Comparison of ENCODE assay signal across 8 mouse cellular contexts in genomic region chr2:61402588-61403487, GRCm38 (mm10).
DNase-seq lines count a peak whose midpoint lies in the region; ATAC-seq and TF ChIP-seq lines count a peak whose summit lies in the region.

No protein-coding gene starts in this region.

- no peaks in the 10 kb centered on the region for H3K27me3 ChIP-seq in heart, embryonic 11.5 days (ENCODE audit: control insufficient read depth, insufficient read depth, low read length)
- no peaks in the 10 kb centered on the region for H3K27me3 ChIP-seq in liver, embryonic 11.5 days (replicated peaks; ENCODE audit: control insufficient read depth, insufficient read depth, low read length)
- H3K27me3 ChIP-seq in stomach, postnatal 0 days (ENCODE audit: control insufficient read depth, insufficient read depth, low read length): no peaks in the 10 kb centered on the region

- no peak for DNase-seq in frontal cortex, postnatal 10 days (ENCODE audit: low spot score in 2 of 2)
- peak; percentile 40 for DNase-seq in Muller cell, postnatal 12 days (ENCODE audit: inconsistent ontology term)
- no peak for DNase-seq in liver, embryonic 11.5 days (ENCODE audit: low spot score)
- DNase-seq in stomach, postnatal 0 days (ENCODE audit: low spot score): no peak
- no peak for DNase-seq in thymus, adult 18-20 months
- DNase-seq in frontal cortex, adult 2 months (ENCODE audit: extremely low spot score in 1 of 2, low spot score in 1 of 2): no peak

- no peak for TF ChIP-seq CTCF in stomach, postnatal 0 days (IDR thresholded peaks at IDR 0.05; ENCODE audit: low read depth)

- peak overlapping the region; percentile 64 for H3K4me2 ChIP-seq in heart, embryonic 11.5 days
- peak overlapping the region; percentile 57 for H3K4me2 ChIP-seq in liver, embryonic 11.5 days
- peak overlapping the region; percentile 58 for H3K4me2 ChIP-seq in stomach, postnatal 0 days (replicated peaks; ENCODE audit: low read depth)

- no peaks in the 10 kb centered on the region for H3K36me3 ChIP-seq in heart, embryonic 11.5 days (ENCODE audit: control insufficient read depth, insufficient read depth, low read length)
- H3K36me3 ChIP-seq in liver, embryonic 11.5 days (ENCODE audit: control insufficient read depth, insufficient read depth, low read length): no peaks in the 10 kb centered on the region
- no peaks in the 10 kb centered on the region for H3K36me3 ChIP-seq in stomach, postnatal 0 days (ENCODE audit: control insufficient read depth, insufficient read depth, low read length)

- peak overlapping the region; percentile 43 for H3K4me3 ChIP-seq in heart, embryonic 11.5 days (ENCODE audit: low read depth, low read length)
- peak overlapping the region; percentile 36 for H3K4me3 ChIP-seq in liver, embryonic 11.5 days (ENCODE audit: low read depth, low read length)
- H3K4me3 ChIP-seq in stomach, postnatal 0 days (ENCODE audit: low read depth, low read length): peak overlapping the region; percentile 40

- 5% methylated on average over 15 of the region's 15 CpGs for WGBS in heart, embryonic 11.5 days (ENCODE audit: insufficient replicate concordance)
- 13% methylated on average over 15 of the region's 15 CpGs for WGBS in liver, embryonic 11.5 days
- 9% methylated on average over 15 of the region's 15 CpGs for WGBS in stomach, postnatal 0 days

- 0 out of 2 replicates have a peak, but pooled peaks have one; percentile 29 for ATAC-seq in frontal cortex, adult (ENCODE audit: low TSS enrichment)
- no peak for ATAC-seq in heart, embryonic 11.5 days (replicated peaks; ENCODE audit: insufficient number of reproducible peaks, low FRiP score, low TSS enrichment)
- 0 out of 2 replicates have a peak, but pooled peaks have one; percentile 19 for ATAC-seq in liver, embryonic 11.5 days (replicated peaks; ENCODE audit: low FRiP score)
- ATAC-seq in stomach, postnatal 0 days (ENCODE audit: low FRiP score, low TSS enrichment): no peak

- H3K27ac ChIP-seq in heart, embryonic 11.5 days (ENCODE audit: low read depth, low read length): no peak overlapping the region
- H3K27ac ChIP-seq in liver, embryonic 11.5 days (ENCODE audit: low read depth, low read length): no peak overlapping the region
- H3K27ac ChIP-seq in stomach, postnatal 0 days (replicated peaks): no peak overlapping the region

- H3K4me1 ChIP-seq in heart, embryonic 11.5 days (ENCODE audit: control insufficient read depth, insufficient read depth, low read length): peaks cover 13% of the 10 kb centered on the region; the same call in 1 of the 2 replicates
- H3K4me1 ChIP-seq in liver, embryonic 11.5 days (replicated peaks; ENCODE audit: control insufficient read depth, insufficient read depth, low read length): peaks cover 13% of the 10 kb centered on the region
- no peaks in the 10 kb centered on the region for H3K4me1 ChIP-seq in stomach, postnatal 0 days (replicated peaks; ENCODE audit: control insufficient read depth, insufficient read depth)

- peak overlapping the region; percentile 52; the same call in 1 of the 2 replicates for H3K9ac ChIP-seq in heart, embryonic 11.5 days (ENCODE audit: low read depth, low read length)
- no peak overlapping the region for H3K9ac ChIP-seq in liver, embryonic 11.5 days (ENCODE audit: low read depth, low read length)
- peak overlapping the region; percentile 38 for H3K9ac ChIP-seq in stomach, postnatal 0 days (ENCODE audit: low read length)

- no peaks in the 10 kb centered on the region for H3K9me3 ChIP-seq in heart, embryonic 11.5 days (replicated peaks; ENCODE audit: control insufficient read depth, low read length)
- no peaks in the 10 kb centered on the region for H3K9me3 ChIP-seq in liver, embryonic 11.5 days (ENCODE audit: control insufficient read depth, low read length)
- H3K9me3 ChIP-seq in stomach, postnatal 0 days (ENCODE audit: control insufficient read depth, low read length): no peaks in the 10 kb centered on the region

- TF ChIP-seq EP300 in stomach, postnatal 0 days (optimal IDR thresholded peaks at IDR 0.05): no peak

Comparison
In these comparisons a context has a peak if more than half of its experiments do, and no peak if none do; other contexts are left out.
1. ATAC-seq: peak in frontal cortex, adult (single experiment) and liver, embryonic 11.5 days (single experiment); none in heart, embryonic 11.5 days (single experiment) and stomach, postnatal 0 days (single experiment).
2. Peak in every context shown above with its lines, with median percentiles within 50 percentile points of each other: H3K4me2 ChIP-seq and H3K4me3 ChIP-seq.